Mouse (Mus musculus): ENCODE measurements at regions not wholly inside any gene's neighbourhood (a gene's known extent, or its start where the extent isn't known, plus 50 kb on each side); places are given as distances from the start of the nearest gene placed in this dataset.

DNA sequence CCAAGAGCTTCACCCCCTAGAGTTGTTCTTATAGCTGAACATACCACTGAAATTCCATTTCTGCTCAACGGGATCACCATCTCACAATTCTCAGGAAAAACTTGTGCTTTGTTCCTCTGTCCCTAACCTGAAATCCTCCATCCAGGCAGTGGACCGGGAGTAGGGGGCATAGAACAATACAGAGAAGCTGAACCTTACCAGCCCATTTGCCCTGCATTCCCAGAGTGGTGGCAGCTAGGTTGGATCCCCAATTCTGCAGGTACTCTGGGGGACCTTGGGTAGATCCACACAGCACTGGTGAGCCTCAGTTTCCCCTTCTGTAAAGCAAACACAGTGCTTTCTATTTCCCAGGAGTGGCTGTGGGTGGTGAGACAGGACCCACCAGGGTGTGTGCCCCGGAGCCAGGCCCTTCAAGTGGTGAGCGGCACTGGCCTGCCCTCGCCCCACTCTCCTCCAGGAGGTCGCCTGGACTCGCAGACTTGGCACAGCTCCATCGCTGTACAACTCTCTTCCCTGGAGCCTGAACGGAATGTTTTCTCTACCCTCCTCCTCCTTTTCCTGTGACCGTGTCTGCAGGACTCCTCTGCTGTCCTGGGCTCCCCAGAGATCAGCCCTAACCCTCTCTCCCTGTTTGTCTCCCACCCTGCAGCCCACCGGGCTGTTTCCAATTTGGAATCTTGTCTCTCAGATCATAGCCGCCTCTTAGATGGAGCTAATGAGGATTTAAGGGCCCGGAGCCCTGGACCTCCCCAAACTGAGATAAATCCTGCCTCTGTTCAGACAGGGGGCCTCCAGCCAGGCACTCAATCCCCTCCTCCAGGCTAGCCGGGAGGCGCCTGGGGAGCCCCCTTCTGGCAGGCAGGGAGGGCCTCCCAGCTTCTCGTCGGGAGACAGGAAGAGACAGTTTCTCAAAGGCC lies 52.3 kb upstream of the Cux1 start:
- peaks cover 54% of the 10 kb centered on the region for H3K4me1 ChIP-seq
- H3K36me3 ChIP-seq (replicated peaks; ENCODE audit: low read length), result no peaks in the 10 kb centered on the region
- H3K4me3 ChIP-seq (replicated peaks), result no peak overlapping the region
- H3K27me3 ChIP-seq (replicated peaks), result peaks cover 12% of the 10 kb centered on the region
- TF ChIP-seq GATA1 (IDR thresholded peaks at IDR 0.05; ENCODE audit: borderline replicate concordance, low read length) (no peak), FLI1 (IDR thresholded peaks at IDR 0.05; ENCODE audit: low read length) (no peak)
- H3K9me3 ChIP-seq, result no peaks in the 10 kb centered on the region

- peaks cover 12% of the 10 kb centered on the region for H3K27me3 ChIP-seq (replicated peaks)
- H3K9me3 ChIP-seq, result no peaks in the 10 kb centered on the region
- H3K4me3 ChIP-seq (replicated peaks), result no peak overlapping the region
- peaks cover 61% of the 10 kb centered on the region for H3K4me1 ChIP-seq
- no peak for TF ChIP-seq GATA1 (IDR thresholded peaks at IDR 0.05; ENCODE audit: borderline replicate concordance, low read length)
- TF ChIP-seq FLI1 (IDR thresholded peaks at IDR 0.05; ENCODE audit: low read length), result no peak
- H3K36me3 ChIP-seq (replicated peaks; ENCODE audit: low read length), result no peaks in the 10 kb centered on the region
Measured at GRCm38 (mm10) chr5:136620234-136620633, 52.9 kb upstream of the Cux1 start.

- peaks cover 74% of the 10 kb centered on the region for H3K4me1 ChIP-seq
- no peaks in the 10 kb centered on the region for H3K9me3 ChIP-seq
- H3K4me3 ChIP-seq (replicated peaks), result no peak overlapping the region
- no peaks in the 10 kb centered on the region for H3K36me3 ChIP-seq (replicated peaks; ENCODE audit: low read length)
- no peak for TF ChIP-seq FLI1 (IDR thresholded peaks at IDR 0.05; ENCODE audit: low read length)
- no peak for TF ChIP-seq GATA1 (IDR thresholded peaks at IDR 0.05; ENCODE audit: borderline replicate concordance, low read length)
- H3K27me3 ChIP-seq (replicated peaks), result peaks cover 12% of the 10 kb centered on the region
Measured at GRCm38 (mm10) chr5:136621336-136622125, 54.2 kb upstream of the Cux1 start.

- peaks cover 12% of the 10 kb centered on the region for H3K27me3 ChIP-seq (replicated peaks)
Measured at GRCm38 (mm10) chr5:136622152-136622551, 54.9 kb upstream of the Cux1 start.

GRCm38 (mm10) chr5:136622721-136623542 lies 55.6 kb upstream of the Cux1 start:
- Histone ChIP-seq H3K4me3 (replicated peaks) (peak overlapping the region; percentile 91), H3K36me3 (replicated peaks; ENCODE audit: low read length) (no peaks in the 10 kb centered on the region), H3K9me3 (no peaks in the 10 kb centered on the region), H3K4me1 (peaks cover 88% of the 10 kb centered on the region), H3K27me3 (replicated peaks) (peaks cover 8% of the 10 kb centered on the region)
- TF ChIP-seq FLI1 (IDR thresholded peaks at IDR 0.05; ENCODE audit: low read length), result no peak
- no peak for TF ChIP-seq GATA1 (IDR thresholded peaks at IDR 0.05; ENCODE audit: borderline replicate concordance, low read length)

More at GRCm38 (mm10) chr5:136622152-136622551, 54.9 kb upstream of the Cux1 start:
- no peak for TF ChIP-seq GATA1 (IDR thresholded peaks at IDR 0.05; ENCODE audit: borderline replicate concordance, low read length)
- no peak for TF ChIP-seq FLI1 (IDR thresholded peaks at IDR 0.05; ENCODE audit: low read length)
- H3K36me3 ChIP-seq (replicated peaks; ENCODE audit: low read length), result no peaks in the 10 kb centered on the region
- no peak overlapping the region for H3K4me3 ChIP-seq (replicated peaks)
- no peaks in the 10 kb centered on the region for H3K9me3 ChIP-seq
- peaks cover 80% of the 10 kb centered on the region for H3K4me1 ChIP-seq

GRCm38 (mm10) chr5:136623791-136624190 lies 56.5 kb upstream of the Cux1 start:
- TF ChIP-seq FLI1 (IDR thresholded peaks at IDR 0.05; ENCODE audit: low read length) (no peak), GATA1 (IDR thresholded peaks at IDR 0.05; ENCODE audit: borderline replicate concordance, low read length) (no peak)
- Histone ChIP-seq H3K9me3 (no peaks in the 10 kb centered on the region), H3K36me3 (replicated peaks; ENCODE audit: low read length) (no peaks in the 10 kb centered on the region), H3K27me3 (replicated peaks) (peaks cover 8% of the 10 kb centered on the region), H3K4me3 (replicated peaks) (no peak overlapping the region), H3K4me1 (peaks cover 94% of the 10 kb centered on the region)

DNA sequence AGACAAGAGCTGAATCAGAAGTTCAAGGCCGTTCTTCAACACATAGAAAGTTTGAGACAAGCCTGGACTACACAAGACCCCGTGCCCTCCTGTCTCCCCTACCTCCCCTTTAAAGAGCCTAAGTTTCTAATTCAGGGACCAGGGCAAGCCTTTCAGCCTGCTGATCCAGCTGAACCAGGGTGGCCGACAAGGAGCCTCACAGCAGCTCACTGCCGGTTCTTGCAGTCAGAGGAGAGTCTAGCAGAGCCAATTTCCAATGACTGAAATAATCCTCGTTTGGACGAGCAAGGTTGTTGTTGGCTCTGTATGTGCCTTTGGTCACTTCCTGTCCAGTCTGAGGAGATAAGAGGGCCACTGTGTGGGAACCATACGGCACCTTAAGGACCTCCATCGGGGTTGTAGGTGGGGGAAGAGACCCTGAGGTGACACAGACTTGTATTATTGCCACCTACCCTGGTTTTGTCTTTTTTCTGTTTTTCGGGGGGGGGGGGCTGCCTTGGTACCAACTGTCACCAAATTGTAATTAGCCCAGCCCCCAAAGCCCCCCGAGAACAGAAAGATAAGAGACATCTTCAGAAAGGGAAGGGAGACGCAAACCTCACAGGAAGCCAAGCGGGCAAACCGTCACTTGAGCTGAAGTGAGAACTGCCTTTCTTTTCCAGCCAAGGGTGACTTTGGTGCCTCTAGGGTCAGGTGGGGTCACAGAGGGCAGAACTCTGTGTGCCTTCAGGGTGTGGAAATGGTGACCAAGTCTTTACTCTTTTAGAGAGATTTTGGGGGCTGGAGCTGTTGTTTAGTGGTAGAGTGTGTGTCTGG lies 58.1 kb upstream of the Cux1 start:
- Histone ChIP-seq H3K36me3 (replicated peaks; ENCODE audit: low read length) (no peaks in the 10 kb centered on the region), H3K9me3 (no peaks in the 10 kb centered on the region), H3K4me1 (peaks cover 83% of the 10 kb centered on the region), H3K4me3 (replicated peaks) (peak overlapping the region; percentile 71), H3K27me3 (replicated peaks) (no peaks in the 10 kb centered on the region)
- TF ChIP-seq GATA1 (IDR thresholded peaks at IDR 0.05; ENCODE audit: borderline replicate concordance, low read length) (no peak), FLI1 (IDR thresholded peaks at IDR 0.05; ENCODE audit: low read length) (no peak)

- H3K27me3 ChIP-seq (replicated peaks), result no peaks in the 10 kb centered on the region
- no peaks in the 10 kb centered on the region for H3K9me3 ChIP-seq
- H3K4me3 ChIP-seq (replicated peaks), result no peak overlapping the region
- H3K36me3 ChIP-seq (replicated peaks; ENCODE audit: low read length), result no peaks in the 10 kb centered on the region
- H3K4me1 ChIP-seq, result peaks cover 84% of the 10 kb centered on the region
- TF ChIP-seq FLI1 (IDR thresholded peaks at IDR 0.05; ENCODE audit: low read length), result no peak
- TF ChIP-seq GATA1 (IDR thresholded peaks at IDR 0.05; ENCODE audit: borderline replicate concordance, low read length), result no peak
Measured at GRCm38 (mm10) chr5:136626142-136626771, 59.0 kb upstream of the Cux1 start.

Data from megakaryocyte, embryonic 14.5 days (primary cell).